Mouse (Mus musculus): Measurements from ENCODE around the gene Rbks.

Gene Rbks

DNA sequence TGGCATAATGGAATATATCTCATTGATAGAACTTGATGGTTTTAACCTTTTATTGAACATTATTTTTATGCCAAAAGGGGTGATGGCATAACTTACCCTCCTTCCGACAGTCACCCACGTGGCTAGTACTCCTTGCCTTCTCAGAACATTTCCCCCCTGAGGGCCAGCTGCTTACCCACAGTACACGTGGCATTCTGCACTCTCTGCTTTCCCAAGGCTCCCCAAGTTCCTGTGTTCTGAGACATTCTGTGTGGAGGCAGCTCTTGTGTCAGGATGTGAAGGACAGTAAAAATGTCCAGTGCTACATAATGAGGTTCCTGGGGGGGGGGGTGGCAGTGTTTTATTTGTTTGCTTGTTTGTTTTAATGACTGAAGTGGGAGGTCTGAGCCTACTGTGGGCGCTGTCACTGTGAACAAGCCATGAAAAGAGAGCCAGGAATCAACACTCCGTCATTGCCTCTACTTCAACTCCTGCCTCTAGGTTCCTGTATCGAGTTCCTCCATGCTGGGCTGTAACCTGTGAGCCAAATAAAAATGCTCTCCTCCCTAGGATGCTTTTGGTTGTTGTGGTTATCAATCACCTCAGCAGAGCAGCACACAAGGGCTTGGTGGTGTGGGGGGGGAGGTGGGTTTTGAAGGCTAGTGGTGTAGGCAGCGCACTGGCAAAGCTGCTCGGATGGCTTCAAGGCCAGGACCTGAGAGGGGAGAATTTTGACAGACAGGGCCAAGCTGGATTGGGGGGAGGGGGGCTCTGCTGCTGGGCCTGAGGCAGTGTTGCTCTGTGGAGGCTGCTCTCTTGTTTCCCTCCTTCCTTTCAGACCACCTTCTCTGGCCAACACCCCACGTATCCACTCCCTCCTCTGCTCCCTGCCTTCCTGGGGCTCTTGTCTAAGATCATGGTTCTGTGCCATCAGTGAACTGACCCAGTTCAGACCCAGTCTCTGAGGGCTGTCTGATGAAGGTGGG is 69.6 kb downstream of the Rbks start:
- in situ Hi-C loops (cut with MboI, MseI) = no loop called here

DNA sequence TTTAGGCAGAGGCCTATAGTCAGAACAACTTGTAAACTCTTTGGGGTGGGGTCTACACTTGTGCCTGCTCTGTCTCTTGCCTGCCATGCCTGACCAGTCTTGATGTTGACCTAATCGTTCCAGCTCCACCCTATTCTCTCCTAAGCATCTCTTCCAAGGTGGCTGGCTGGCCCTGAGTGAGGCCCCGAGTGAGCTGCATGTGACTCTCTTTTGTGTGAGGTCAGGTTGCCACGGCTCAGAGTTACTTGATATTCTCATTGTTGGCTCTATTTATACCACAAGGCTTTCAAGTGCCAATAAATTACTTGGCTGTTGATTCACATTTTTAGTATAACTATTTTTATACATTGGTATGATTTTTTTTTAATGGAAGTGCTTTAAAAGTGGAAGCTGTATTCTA is 70.3 kb downstream of the Rbks start:
- in situ Hi-C loops (cut with MboI, MseI) = no loop called here

DNA sequence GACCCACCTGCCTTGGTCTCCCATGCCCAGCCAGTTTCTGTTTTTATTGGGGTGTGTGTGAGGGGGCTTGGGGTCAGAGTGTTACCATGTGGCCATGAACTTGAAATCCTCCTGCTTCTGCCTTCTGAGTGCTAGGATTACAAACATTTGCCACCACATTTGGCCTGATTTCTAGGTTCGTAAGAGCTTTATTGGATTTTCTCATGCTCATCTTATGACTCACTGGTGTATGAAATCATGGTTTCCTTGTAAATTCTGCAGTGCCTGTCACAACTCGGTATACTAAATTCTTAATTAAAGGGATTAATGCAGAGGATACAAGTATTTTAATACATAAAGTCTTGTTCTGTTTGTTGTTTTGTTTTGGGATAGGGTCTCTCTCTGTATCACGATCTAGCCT is 77.1 kb downstream of the Rbks start:
- in situ Hi-C loops (cut with MboI, MseI) = no loop called here

DNA sequence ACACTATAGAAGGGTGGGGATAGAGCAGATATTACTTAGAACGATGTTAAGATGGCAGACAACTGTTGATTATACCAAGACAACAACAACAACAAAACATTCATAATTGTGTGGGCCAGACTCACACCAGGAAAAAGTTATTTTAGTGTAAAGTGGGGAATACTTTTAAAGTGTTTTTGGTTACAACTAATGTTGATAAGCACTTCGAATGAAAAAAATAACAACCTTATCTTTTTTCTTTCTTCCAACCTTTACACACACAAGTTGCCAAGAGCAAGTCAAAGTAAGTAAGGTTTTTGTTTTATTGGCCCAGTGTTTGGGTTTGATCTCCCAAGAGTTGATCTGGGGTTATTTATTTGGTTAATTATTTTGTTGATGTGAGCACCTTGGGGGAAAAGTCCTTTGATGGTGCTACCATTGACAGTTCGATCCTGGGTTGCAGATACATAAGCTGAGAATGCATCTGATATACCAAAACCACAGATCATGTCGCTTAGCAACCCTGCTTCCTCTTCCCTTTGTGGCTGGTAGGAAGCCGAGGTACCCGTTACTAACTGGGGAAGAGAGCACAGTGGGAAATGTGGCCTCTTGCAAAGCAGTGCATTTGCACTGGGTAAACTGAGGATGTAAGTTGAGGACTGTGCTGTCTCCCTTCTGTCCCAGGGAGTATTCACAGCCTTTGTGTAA is 82.9 kb downstream of the Rbks start:
- in situ Hi-C loops (cut with MboI, MseI) = no loop called here

GRCm38 (mm10) chr5:31613852-31614286 is 83.6 kb downstream of the Rbks start:
- in situ Hi-C loops (cut with MboI, MseI) = no loop called here

GRCm38 (mm10) chr5:31611186-31611585 is 86.2 kb downstream of the Rbks start:
- in situ Hi-C loops (cut with MboI, MseI) = no loop called here

DNA sequence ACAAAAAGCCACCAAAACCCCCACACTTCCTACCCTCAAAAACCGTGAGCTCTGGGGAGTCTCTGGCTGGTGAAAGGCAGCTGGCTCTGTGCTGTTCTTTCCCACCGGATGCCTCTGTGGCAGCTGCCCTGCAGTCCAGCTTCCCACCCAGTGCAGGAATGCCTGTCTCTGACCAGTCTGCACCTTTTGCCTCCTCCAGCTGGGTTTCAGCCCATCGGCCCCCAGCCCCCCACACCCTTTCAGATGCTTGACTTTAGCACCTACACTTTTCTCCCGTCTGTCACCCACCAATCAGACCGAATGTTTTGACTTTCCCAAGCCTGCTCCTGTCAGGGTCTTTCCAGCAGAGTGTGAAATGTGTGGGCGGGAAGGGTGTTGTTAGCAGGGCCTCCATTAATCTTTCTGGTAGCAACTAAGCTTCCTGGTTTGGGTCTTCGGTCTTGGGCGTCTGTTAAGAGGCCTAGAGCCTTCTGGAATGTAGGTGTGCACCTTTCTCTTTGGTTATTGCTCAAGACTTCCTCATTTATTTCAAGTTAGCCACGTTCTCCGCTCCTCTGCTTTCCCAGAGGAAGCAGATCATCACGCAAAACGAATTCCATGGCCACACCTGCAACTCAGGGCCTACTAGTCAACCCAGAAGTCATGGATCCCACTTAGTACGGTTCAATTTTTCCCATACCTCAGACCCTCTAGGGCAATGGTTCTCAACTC is 86.9 kb downstream of the Rbks start:
- in situ Hi-C loops (cut with MboI, MseI) = no loop called here

GRCm38 (mm10) chr5:31606151-31606550 is 91.3 kb downstream of the Rbks start:
- in situ Hi-C loops (cut with MboI, MseI) = no loop called here

- in situ Hi-C loops (cut with MboI, MseI) = no loop called here
These were observed 93.7 kb downstream of the Rbks start for GRCm38 (mm10) chr5:31603766-31604165.

DNA sequence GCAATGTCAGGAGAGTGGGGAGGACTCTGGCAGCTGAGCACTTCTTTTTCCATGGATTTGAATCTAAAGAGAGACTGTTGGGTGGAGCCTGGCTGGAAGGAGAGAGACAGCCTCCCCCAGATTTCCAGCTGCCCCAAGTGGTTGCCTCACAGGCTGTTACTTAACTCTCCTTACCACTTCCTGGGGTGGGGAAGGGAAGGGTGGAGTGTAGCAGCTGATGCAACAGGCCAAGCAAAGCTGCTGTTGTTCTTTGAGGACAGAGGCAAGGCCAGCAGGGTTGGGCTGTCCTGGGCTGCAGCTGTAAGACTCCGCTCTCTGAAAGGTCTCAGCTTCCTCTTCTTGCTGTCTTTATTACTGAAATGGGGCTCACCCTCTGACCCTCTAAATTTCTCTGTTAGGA is 95.0 kb downstream of the Rbks start:
- in situ Hi-C loops (cut with MboI, MseI) = no loop called here

GRCm38 (mm10) chr5:31601162-31601722 is 96.2 kb downstream of the Rbks start:
- in situ Hi-C loops (cut with MboI, MseI) = no loop called here

- in situ Hi-C loops (cut with MboI, MseI) = no loop called here
These were observed 98.3 kb downstream of the Rbks start for GRCm38 (mm10) chr5:31599161-31599560.

DNA sequence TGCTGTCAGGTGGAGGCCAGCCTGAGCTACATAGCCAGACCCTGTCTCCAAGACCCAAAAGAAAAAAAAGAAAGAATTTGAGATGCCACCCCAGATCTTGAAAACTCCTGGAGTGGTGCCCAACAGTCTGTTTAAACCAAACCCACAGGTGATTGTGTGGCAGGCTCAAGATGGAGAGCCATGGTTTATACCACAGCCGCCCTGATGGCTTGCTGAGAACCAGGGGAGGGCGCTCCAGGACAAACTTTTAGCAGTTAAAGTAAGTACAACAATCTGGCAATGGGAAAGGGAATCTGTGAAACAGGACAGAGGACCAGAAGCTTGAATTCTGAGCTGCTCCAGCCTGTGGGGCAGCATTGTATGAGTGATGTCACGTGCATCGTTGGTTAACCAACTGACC is 98.8 kb downstream of the Rbks start:
- in situ Hi-C loops (cut with MboI, MseI) = no loop called here

DNA sequence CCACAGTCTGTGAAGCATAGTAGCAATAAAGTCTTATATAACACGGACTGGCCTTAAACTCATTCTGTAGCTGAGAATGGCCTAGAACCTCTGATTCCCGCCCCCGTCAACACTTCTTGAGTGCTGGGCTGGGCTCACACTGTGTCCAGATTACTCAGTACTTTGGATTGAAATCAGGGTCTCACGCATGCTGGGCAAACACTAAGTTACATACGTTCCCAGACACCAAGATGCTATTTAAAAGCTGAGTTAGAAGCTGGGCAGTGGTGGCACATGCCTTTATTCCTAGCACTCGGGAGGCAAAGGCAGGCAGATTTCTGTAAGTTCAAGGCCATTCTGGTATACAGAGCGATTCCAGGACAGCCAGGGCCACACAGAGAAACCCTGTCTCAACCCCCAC is 99.3 kb downstream of the Rbks start:
- in situ Hi-C loops (cut with MboI, MseI) = no loop called here

- in situ Hi-C loops (cut with MboI, MseI) = no loop called here
These were observed 99.9 kb downstream of the Rbks start for GRCm38 (mm10) chr5:31597430-31597944.

DNA sequence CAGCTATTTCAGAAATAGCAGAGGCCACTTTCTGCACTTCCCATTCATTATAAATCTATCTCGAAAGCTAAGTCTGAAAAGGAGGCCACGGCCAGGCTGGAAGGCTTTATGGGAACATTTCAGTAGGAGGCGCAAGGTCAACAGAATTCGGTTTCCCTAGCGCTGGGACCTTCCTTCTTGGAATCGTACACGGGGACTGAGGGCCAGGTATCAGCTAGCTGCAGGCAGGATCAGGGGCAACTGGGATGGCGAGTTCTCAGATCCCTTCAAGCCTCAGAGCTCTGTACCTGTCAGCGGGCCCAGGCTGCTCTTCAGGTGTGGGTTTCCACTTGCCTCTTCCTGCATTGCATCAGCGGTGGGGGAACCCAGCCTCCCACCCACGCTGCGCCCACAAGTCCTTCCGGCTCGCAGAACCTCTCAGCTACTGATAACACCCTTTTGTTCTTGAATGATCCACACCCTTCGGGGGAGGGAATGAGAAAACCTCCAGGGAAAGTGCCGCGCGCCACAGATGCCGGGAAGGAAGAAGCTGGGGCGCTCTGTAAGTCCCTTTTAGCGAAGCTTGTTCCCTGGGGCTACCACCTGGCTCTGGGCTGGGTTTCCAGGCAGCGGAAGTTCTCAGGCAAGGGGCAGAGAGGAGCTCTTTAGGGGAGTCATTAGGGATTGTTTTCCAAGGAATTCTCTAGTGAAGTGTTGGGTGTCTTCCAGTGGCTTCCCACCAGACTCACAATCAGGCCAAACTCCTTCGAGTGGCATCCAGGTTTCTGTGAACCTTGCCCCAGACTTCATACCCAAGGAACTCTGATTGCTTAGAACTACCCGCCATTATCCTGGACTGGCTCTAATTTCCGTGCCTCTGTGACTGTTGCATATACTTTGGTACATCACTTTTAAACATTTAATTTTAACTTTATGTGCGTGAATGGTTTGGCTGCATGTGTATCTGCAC is 100.7 kb downstream of the Rbks start, which contains the start of gene Mrpl33:
TSS of gene Mrpl33 (plus strand) at position 455 of the 949 bp plus-strand sequence.
- in situ Hi-C loops (cut with MboI, MseI) = no loop called here

DNA sequence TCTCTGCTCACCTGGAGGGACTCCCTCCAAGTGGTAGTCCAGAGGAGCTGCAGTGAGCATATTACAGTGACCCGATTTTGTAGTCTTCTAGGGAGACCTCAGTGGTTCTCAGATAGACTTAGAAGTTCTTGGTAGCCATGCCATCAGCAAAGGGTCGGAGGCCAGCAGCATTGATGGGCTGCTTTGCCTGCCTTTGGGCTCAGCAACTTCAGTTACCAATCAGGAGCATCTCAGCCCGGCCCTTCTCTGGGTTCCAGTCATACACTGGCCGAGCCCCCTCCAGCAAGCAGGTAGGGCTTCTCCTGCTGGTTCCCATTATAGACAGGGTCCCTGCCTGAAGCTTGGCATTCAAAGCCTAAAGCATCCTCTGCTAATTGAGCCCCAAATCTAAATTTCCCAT is 101.6 kb downstream of the Rbks start:
- in situ Hi-C loops (cut with MboI, MseI) = no loop called here

DNA sequence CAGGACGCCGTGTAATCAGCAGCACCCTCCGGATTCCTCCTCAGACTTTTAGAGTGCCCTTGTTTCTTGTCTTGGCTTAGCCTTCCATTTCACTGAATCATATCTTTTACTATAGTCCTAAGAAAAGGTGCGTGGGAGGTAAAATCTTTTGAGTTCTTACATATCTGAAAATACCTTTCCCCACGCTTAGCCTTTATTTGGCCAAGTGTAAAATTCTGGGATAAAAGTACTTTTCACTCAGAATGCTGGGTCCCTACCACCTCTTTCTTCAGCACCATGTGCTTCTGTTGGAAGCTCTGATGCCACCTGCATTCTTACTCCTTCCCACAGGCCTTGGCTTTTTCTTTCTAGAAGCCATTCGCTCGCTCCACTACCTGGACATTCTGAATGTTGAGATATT is 106.3 kb downstream of the Rbks start:
- in situ Hi-C loops (cut with MboI, MseI) = no loop called here

DNA sequence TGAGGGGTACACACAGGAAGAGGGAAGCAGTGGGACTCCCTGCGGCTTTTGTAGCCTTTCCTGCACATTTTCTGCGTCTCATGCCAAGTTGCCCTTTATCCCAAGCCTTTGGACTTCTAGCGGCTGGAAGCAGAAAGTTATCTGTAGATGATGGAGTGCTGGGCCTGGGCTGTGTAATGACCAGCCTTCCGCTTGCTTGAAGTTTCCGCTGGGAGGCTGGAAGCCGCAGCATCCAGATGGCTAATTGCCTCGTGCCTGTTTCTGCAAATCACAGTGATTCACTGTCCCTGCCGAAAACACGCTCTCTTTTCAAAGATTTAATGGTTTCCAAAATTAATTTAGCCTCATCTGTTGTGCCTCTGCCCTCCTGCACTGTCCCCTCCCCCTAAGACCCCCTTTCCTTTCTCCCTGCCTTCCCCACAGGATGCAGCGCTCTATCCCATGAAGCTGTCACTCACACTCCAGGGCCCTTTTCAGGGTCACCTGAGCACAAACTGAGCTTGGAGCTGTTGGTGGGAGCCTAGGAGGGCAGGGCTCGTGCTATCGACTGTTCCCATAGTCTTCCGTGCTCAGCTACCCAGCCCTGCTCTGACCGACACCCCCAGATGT is 107.6 kb downstream of the Rbks start:
- in situ Hi-C loops (cut with MboI, MseI) = loop anchor here (10.0 kb wide), 1 partner anchor 555 kb away; no protein-coding TSS in a partner anchor

- in situ Hi-C loops (cut with MboI, MseI) = loop anchor here (10.0 kb wide), 1 partner anchor 556 kb away; no protein-coding TSS in a partner anchor
These were observed 108.8 kb downstream of the Rbks start for GRCm38 (mm10) chr5:31588672-31589071.

All from T-helper 1 cell (primary cell).